Mouse (Mus musculus) embryonic facial prominence, embryonic 11.5 days (tissue): ENCODE measurements around the gene Gm281. TPM values are rescaled to one million over a fixed set of nuclear protein-coding genes. Genes with fewer than 3 reads are reported as not detected.
A peak's percentile ranks its signal among the peaks of the same experiment; 100 is the strongest.
"Not testable (repeated sequence)": the region's sequence is repeated elsewhere in the genome, so short reads cannot be mapped to it uniquely, and the experiment has no call there.

Source experiments
- ATAC-seq: fragments of 200-750 bp; cut with Nextera tagmentation; replicated peaks from 2 replicates; pipeline ENCODE4 v1.8.0; 2017; ENCODE audit warnings: low read depth; ENCODE audit not compliant: insufficient number of reproducible peaks, low FRiP score, low TSS enrichment
- DNase-seq: peaks from one replicate; pipeline ENCODE4 v3.0.0-alpha.2; 2015; ENCODE audit warnings: low spot score
- H3K27ac ChIP-seq: fragments of 300-500 bp; sonication (generic); replicated peaks from 2 replicates; pipeline ENCODE4 v1.5.1; 2014; ENCODE audit warnings: mild to moderate bottlenecking, low read depth, low read length, control low read depth
- H3K27me3 ChIP-seq: fragments of 300-500 bp; sonication (generic); 2 replicates; pipeline ENCODE4 v1.6.1; 2014; ENCODE audit warnings: mild to moderate bottlenecking, low read length, moderate library complexity, mixed read lengths; ENCODE audit not compliant: control insufficient read depth, insufficient read depth
- H3K36me3 ChIP-seq: fragments of 300-500 bp; sonication (generic); replicated peaks from 2 replicates; pipeline ENCODE4 v1.6.1; 2014; ENCODE audit warnings: low read depth, mild to moderate bottlenecking, low read length, moderate library complexity, mixed read lengths; ENCODE audit not compliant: control insufficient read depth, insufficient read depth
- H3K4me1 ChIP-seq: fragments of 300-500 bp; sonication (generic); 2 replicates; pipeline ENCODE4 v1.6.1; 2014; ENCODE audit warnings: low read length, mixed read lengths; ENCODE audit not compliant: control insufficient read depth, insufficient read depth
- H3K4me2 ChIP-seq: fragments of 300-500 bp; sonication (generic); 2 replicates; pipeline ENCODE4 v1.6.1; 2014; ENCODE audit warnings: low read depth, mild to moderate bottlenecking, control low read depth, low read length, moderate library complexity
- H3K4me3 ChIP-seq: fragments of 300-500 bp; sonication (generic); 2 replicates; pipeline ENCODE4 v1.5.1; 2014; ENCODE audit warnings: low read depth, low read length, control low read depth
- H3K9ac ChIP-seq: fragments of 300-500 bp; sonication (generic); replicated peaks from 2 replicates; pipeline ENCODE4 v1.6.1; 2014; ENCODE audit warnings: mild to moderate bottlenecking, control low read depth, low read length
- H3K9me3 ChIP-seq: fragments of 300-500 bp; sonication (generic); replicated peaks from 2 replicates; pipeline ENCODE4 v1.6.1; 2016; ENCODE audit warnings: mild to moderate bottlenecking, low read length, inconsistent platforms, mixed read lengths; ENCODE audit not compliant: control insufficient read depth
- WGBS: fragments of 180-500 bp; shearing (Covaris S2); extraction: QIAGEN DNeasy Blood & Tissue Kit; methylation state at CpG from one replicate; pipeline ENCODE4 v1.1.7; 2014; 5-methylcytosine and 5-hydroxymethylcytosine counted together
- polyA plus RNA-seq: library from polyadenylated mRNA; unstranded; fragments of >200 nt; fragmentation: Nextera tagmentation; extraction: Ambion mirVana; gene quantifications from 2 replicates; pipeline ENCODE4 v1.2.1, GENCODE M21; 2014

Gene Gm281
- polyA plus RNA-seq, result 0.11 TPM in 1 of 2 replicates, not detected in the other

DNA sequence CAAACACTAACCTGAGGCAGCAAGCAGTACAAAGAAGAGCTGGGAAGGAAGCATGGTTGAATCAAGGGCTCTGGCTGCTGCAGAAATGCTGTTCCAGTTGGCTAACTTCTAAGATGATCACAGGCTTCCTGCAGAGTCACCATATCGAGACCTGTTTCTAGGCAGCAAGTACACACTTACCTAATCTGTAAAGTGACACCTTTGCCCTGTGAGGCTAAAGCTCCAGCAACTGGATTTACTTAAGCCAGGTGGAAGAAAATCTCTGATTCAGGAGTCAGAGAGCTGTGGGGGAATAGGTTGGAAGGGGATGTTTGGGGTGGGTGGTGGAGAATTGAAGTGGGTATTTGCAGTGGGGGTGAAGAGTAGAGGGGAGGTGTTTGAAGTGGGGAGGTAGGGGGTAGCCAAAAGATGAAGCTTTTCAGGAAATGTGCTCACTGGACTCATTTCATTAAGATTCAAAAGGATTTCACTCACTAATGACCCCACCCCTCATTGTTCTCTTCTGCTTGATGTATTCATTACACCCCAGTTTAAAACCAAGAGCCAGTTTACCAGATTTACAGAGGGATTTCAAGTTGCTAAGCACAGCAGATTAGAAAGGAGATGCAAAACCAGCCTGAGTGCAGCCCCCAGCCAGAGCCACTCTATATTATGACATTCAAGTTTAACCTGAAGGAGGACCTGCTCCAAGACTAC is at the start of gene Gm281:
Gene Gm281 (minus strand): TSS at position 92 of the 696 bp plus-strand sequence.
- Histone ChIP-seq H3K27me3 (no peaks in the 10 kb centered on the region), H3K4me1 (no peaks in the 10 kb centered on the region), H3K4me3 (no peak within 1 kb of the TSS), H3K4me2 (no peak within 1 kb of the TSS), H3K27ac (no peak within 1 kb of the TSS), H3K9me3 (no peaks in the 10 kb centered on the region), H3K9ac (no peak within 1 kb of the TSS), H3K36me3 (no peaks in the 10 kb centered on the region)
- no peak for DNase-seq
- WGBS, result 39% methylated on average over 1 of the region's 1 CpGs
- no peak for ATAC-seq

DNA sequence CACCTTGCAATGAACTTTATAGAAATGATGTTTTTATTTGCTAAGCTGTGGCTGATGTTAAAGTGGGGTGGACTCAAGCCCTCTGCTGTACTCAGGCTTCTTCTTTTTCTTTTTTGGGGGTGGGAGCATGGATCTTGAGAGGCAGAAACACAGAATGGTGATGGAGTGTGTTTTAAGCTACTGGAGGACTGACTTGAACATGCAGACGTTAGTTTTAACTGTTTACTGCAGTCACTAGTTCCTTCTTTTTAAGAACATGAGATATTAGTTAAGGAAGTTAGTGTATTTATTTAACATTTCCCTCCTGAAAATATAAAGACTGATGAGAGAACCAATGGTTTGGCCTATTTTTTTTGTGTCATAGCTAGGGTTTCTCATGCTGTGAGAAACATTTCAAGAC is 49.2 kb upstream of the Gm281 start:
- H3K4me3 ChIP-seq, result no peak overlapping the region
- ATAC-seq (no peak), DNase-seq (no peak)
- H3K4me2 ChIP-seq, result no peak overlapping the region
- no peaks in the 10 kb centered on the region for H3K4me1 ChIP-seq
- H3K9ac ChIP-seq, result no peak overlapping the region
- no peak overlapping the region for H3K27ac ChIP-seq
- no peaks in the 10 kb centered on the region for H3K27me3 ChIP-seq
- no peaks in the 10 kb centered on the region for H3K36me3 ChIP-seq
- WGBS, result 80% methylated on average over 1 of the region's 1 CpGs
- H3K9me3 ChIP-seq, result no peaks in the 10 kb centered on the region

DNA sequence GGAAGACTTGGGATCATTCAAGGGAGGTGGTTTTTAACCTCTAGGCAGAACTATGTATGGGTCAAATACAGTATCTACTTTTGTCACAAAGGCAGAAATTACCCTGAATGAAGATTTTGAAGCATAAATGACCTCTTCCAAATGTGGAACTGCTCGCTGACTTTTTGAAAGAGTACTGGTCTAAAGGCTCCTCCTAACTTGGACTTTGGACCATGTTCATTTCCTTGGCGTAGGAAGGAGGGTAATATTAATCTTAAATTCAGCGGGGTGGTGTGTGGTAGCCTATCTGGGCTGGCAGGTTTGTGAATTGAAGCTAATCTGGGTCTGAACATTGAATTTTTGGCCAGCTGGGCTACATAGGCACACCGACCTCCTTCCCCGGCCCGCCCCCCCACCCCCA is 48.2 kb upstream of the Gm281 start:
- no peak overlapping the region for H3K9ac ChIP-seq
- 93% methylated on average over 6 of the region's 6 CpGs for WGBS
- no peak overlapping the region for H3K4me3 ChIP-seq
- DNase-seq (no peak), ATAC-seq (no peak)
- H3K4me2 ChIP-seq, result no peak overlapping the region
- H3K4me1 ChIP-seq, result no peaks in the 10 kb centered on the region
- H3K27ac ChIP-seq, result no peak overlapping the region
- no peaks in the 10 kb centered on the region for H3K9me3 ChIP-seq
- no peaks in the 10 kb centered on the region for H3K27me3 ChIP-seq
- no peaks in the 10 kb centered on the region for H3K36me3 ChIP-seq

DNA sequence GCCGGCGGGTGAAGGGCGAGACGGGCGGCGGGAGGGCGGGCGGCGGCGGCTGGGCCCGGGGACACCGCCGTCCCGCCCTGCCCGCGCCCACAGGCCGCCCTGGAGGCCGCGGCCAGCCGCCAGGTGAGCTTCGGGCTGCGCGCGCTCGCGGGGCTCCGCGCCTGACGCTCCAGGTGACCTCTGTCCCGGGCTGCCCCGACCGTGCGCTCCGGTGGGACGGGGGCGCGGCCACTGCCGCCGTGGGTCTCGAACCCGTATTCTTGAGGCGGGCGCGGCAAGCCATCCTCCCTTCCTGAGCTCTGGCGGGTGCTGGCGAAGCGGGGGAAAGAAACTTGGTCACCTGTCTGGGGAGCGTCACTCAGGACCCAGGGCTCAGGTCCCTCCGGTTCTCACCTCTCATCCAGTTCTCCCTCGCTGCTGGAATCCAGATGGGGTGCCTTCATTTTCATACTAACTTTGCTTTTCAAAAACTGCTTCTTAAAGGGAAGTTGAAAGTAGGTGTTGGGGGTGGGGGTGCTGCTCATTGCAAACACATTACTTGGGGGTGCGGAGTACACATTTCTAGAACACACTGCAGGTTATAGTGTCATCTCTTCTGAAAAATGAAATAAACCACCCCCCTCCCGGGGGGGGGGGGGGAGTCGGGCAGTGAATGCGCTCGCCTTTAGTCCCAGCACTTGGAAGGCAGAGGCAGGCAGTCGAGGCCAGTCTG is 47.3 kb upstream of the Gm281 start, which contains the start of the genes Atxn7 and Thoc7:
Gene Atxn7 (plus strand): TSS at position 40 of the 712 bp plus-strand sequence.
Gene Thoc7 (minus strand): TSS at position 452 of the 712 bp plus-strand sequence.
- no peaks in the 10 kb centered on the region for H3K9me3 ChIP-seq
- peak; percentile 53 for DNase-seq
- no peaks in the 10 kb centered on the region for H3K4me1 ChIP-seq
- peak within 1 kb of the TSS; percentile 99 for H3K9ac ChIP-seq
- H3K4me2 ChIP-seq, result peak within 1 kb of the TSS; percentile 77
- peak within 1 kb of the TSS; percentile 82 for H3K27ac ChIP-seq
- H3K36me3 ChIP-seq, result no peaks in the 10 kb centered on the region
- ATAC-seq, result peak; percentile 58
- peak within 1 kb of the TSS; percentile 94 for H3K4me3 ChIP-seq
- H3K27me3 ChIP-seq, result no peaks in the 10 kb centered on the region
- WGBS, result 7% methylated on average over 25 of the region's 56 CpGs

DNA sequence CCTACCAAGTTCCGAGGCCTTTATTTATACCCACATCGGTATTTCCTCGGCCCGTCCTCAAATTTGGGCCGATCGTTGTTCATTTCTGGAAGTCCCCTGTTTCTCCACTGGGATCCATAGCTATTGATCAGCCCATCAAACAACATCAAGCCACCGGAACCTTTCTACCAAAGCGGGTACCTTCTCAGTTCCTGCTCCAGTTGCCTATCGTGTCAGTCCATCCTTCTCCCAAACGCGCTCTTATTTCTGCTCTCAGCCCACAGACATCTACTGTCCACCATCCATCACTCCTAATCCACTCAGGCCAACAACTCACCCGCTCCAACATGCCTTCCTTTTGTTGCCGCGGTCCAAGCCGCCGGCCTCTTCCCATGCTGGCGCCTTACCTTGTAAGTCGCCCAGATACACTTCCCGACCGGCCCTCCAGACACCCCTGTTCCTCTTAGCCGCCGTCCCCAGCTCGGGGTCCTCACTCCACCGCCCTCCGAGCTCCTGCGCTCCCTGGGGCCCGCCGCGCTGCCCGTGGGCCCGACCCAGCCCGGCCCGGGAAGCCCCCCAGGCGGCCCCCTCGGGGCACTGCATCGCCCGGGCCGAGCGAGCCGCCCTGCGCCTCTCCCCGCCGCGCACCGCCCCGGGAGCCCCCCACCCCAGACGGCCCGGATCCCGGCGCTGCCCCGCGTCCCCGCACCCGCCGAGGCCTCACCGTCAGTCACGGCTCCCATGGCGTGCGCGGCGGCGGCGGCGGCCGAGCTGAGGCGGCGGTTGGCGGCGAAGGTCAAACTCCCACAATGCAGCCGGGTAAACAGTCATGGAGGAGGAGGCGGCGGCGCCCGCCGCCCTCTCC is 46.4 kb upstream of the Gm281 start:
- WGBS, result under 1% methylated on average over 43 of the region's 75 CpGs

DNA sequence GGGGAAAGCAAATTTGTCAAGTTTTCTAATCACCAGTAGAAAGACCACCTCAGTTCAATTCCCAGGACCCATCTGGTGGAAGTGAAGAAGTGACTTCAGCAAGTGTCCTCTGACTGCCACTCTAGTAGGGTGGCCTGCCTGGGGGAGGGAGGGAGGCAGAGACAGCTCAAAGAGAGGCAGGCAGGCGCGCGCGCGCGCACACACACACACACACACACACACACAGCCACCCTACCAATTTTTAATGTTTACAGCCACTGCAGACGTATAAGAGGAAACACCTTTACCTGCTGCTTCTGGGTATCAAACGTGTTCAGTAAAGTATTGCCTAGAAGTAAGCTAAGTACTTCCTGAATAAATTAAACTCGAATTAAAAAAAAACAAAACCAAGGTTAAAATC is 45.8 kb upstream of the Gm281 start:
- Histone ChIP-seq H3K9me3 (no peaks in the 10 kb centered on the region), H3K27me3 (no peaks in the 10 kb centered on the region), H3K4me2 (peak overlapping the region; percentile 42), H3K4me1 (no peaks in the 10 kb centered on the region), H3K4me3 (peak overlapping the region; percentile 94), H3K9ac (peak overlapping the region; percentile 99), H3K27ac (peak overlapping the region; percentile 82; the same call in 1 of the 2 replicates), H3K36me3 (no peaks in the 10 kb centered on the region)
- peak; percentile 52 for DNase-seq
- ATAC-seq, result peak; percentile 36; the same call in 1 of the 2 replicates
- under 1% methylated on average over 9 of the region's 9 CpGs for WGBS

More for the DNA sequence above, 46.4 kb upstream of the Gm281 start:
- ATAC-seq (peak; percentile 80), DNase-seq (peak; percentile 70)
- H3K27me3 ChIP-seq, result no peaks in the 10 kb centered on the region
- H3K36me3 ChIP-seq, result no peaks in the 10 kb centered on the region
- no peaks in the 10 kb centered on the region for H3K4me1 ChIP-seq
- peak overlapping the region; percentile 94 for H3K4me3 ChIP-seq
- peak overlapping the region; percentile 42 for H3K4me2 ChIP-seq
- H3K27ac ChIP-seq, result peak overlapping the region; percentile 82
- no peaks in the 10 kb centered on the region for H3K9me3 ChIP-seq
- H3K9ac ChIP-seq, result peak overlapping the region; percentile 99

DNA sequence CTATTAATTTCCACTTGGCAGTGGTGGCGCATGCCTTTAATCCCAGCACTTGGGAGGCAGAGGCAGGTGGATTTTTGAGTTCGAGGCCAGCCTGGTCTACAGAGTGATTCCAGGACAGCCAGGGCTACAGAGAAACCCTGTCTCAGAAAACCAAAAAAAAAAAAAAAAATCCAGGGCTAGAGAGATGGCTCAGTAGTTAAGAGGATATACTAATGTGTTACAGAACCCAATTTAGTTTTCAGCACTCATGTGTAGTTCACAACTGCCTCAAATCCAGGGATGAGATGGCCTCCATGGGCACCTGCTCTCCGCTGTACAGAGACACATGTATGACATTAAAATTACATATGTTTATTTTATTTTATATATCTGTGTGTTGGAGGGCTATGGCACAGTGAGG is 37.9 kb upstream of the Gm281 start:
- H3K9ac ChIP-seq, H3K27me3 ChIP-seq, H3K9me3 ChIP-seq, ATAC-seq, H3K4me1 ChIP-seq, H3K4me3 ChIP-seq, H3K36me3 ChIP-seq, H3K27ac ChIP-seq, H3K4me2 ChIP-seq, DNase-seq: not testable (repeated sequence)
- WGBS, result 92% methylated on average over 3 of the region's 3 CpGs
